Mouse (Mus musculus): ENCODE results near the gene Cabp7. TPM values are rescaled to one million over a fixed set of nuclear protein-coding genes. Genes with fewer than 3 reads are reported as not detected.
A peak's percentile ranks its signal among the peaks of the same experiment; 100 is the strongest.

Gene Cabp7
- polyA plus RNA-seq, 1 experiment from 2014 or later, result 0.87 TPM

DNA sequence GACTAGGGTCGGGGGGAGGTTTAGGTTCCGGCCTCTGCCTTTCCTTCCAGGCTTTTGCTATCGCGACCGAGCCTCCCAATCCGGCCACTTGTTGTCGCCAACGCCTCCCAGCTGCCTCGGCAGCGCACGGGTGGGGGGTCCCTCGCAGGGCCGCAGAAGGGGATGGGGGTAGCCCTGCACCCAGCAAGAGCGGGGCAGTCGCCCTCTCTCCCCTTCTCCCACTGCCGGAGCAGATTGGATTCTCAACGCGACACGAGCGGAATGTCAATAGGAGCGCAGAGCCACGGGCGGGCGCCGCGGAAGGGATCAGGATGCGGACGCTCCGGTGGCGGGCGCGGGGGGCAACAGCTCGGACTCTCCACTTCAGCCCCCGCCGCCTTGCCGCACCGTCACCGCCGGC lies 609 bp downstream of the Cabp7 start:
- no peak for ATAC-seq
- Histone ChIP-seq H3K4me3 (peak overlapping the region; percentile 58), H3K4me2 (peak overlapping the region; percentile 97), H3K27me3 (peaks cover 89% of the 10 kb centered on the region), H3K27ac (no peak overlapping the region), H3K9me3 (replicated peaks) (no peaks in the 10 kb centered on the region), H3K36me3 (ENCODE audit: poor library complexity, severe bottlenecking) (no peaks in the 10 kb centered on the region), H3K9ac (peak overlapping the region; percentile 68), H3K4me1 (peaks cover 24% of the 10 kb centered on the region)
- under 1% methylated on average over 23 of the region's 39 CpGs for WGBS

DNA sequence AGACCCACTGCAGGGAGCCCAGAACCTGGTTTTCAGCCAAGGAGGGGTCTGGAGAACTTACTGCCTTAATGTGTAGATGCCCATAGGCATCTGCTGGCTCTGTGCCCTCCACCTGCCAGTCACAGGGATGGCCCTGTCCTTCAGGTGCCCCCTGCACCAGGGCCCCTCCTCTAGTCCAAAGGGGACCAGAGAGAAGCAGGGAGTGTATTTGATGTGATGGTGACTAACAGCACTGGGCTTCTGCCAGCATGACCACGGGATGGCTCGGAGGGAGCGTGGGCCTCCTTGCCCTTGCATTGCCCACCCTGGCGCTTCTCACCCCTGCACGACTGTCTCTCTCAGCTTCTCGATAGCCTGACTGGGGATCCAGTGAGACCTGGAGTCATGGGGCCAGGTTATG lies 1.9 kb downstream of the Cabp7 start:
- Histone ChIP-seq H3K27ac (no peak overlapping the region), H3K9ac (no peak overlapping the region), H3K4me1 (peaks cover 21% of the 10 kb centered on the region), H3K9me3 (replicated peaks) (no peaks in the 10 kb centered on the region), H3K4me3 (no peak overlapping the region), H3K36me3 (ENCODE audit: poor library complexity, severe bottlenecking) (no peaks in the 10 kb centered on the region), H3K27me3 (peaks cover 76% of the 10 kb centered on the region), H3K4me2 (peak overlapping the region; percentile 97)
- ATAC-seq, result no peak
- WGBS, result 61% methylated on average over 6 of the region's 6 CpGs

DNA sequence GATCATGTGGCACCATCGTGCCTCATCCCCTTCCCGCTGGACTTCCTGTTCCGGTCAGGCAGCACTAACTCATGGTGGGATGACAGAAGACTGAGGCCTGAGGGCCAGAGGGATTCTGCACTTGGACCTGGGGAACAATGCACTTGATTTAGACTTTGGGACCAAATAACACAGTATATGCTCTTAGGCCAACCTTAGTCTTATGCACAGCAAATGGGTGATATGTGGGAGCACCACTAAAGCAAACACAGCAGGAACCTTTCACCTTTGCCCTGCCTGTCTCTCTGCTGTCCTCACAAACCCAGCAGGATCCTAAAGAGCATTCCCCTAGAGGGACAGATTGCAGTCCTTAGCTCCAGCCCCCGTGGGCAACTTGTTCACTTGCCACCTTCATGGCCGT lies 5.8 kb downstream of the Cabp7 start:
- no peaks in the 10 kb centered on the region for H3K9me3 ChIP-seq (replicated peaks)
- H3K4me2 ChIP-seq, result no peak overlapping the region
- H3K27ac ChIP-seq, result no peak overlapping the region
- no peak overlapping the region for H3K4me3 ChIP-seq
- no peak for ATAC-seq
- 72% methylated on average over 5 of the region's 5 CpGs for WGBS
- no peak overlapping the region for H3K9ac ChIP-seq
- H3K27me3 ChIP-seq, result peaks cover 37% of the 10 kb centered on the region
- no peaks in the 10 kb centered on the region for H3K36me3 ChIP-seq (ENCODE audit: poor library complexity, severe bottlenecking)
- peaks cover 12% of the 10 kb centered on the region for H3K4me1 ChIP-seq

DNA sequence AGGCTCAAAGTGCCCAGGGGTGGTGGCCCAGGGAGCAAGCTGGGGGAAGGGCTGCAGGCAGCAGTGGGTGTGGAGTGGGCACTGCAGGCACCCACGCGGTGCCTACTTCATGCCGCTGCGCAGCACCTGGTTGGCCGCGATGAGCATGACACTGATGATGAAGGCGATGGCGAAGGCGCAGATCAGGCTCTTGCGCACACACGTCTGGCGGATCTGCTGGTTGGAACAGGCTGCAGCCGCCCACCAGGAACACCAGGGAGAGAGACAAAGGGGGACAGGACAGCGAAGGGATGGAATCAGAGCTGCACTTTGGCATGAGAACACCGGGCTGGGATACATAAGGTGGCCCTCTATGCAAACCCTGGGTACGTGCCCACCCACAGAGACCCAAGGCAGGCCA lies 7.9 kb downstream of the Cabp7 start:
- Histone ChIP-seq H3K4me3 (no peak overlapping the region), H3K9ac (no peak overlapping the region), H3K4me1 (peaks cover 14% of the 10 kb centered on the region; the same call in 1 of the 2 replicates), H3K27me3 (peaks cover 17% of the 10 kb centered on the region), H3K36me3 (ENCODE audit: poor library complexity, severe bottlenecking) (no peaks in the 10 kb centered on the region), H3K4me2 (no peak overlapping the region), H3K27ac (no peak overlapping the region), H3K9me3 (replicated peaks) (no peaks in the 10 kb centered on the region)
- 93% methylated on average over 16 of the region's 16 CpGs for WGBS
- ATAC-seq, result no peak

DNA sequence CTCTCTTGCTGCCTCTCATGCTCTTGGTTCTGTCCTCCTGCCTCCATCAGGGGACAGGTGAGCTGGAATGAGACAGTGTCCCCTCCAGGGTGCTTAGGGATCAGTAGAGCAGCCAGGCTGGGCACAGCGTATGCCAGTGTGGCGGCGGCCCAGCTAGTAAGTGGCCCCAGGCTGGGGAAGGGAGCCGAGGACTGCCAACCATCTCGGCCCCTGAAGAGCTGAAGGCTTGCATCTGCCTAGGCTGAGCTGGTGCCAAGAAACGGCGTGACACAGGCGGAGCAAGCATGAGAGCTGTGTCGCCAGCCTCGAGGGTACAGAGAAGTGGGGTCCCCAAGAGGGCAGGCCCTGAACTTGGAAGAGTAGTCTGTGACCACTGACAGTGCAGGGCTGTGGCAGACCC lies 8.9 kb downstream of the Cabp7 start:
- Histone ChIP-seq H3K4me3 (no peak overlapping the region), H3K4me1 (peaks cover 14% of the 10 kb centered on the region; the same call in 1 of the 2 replicates), H3K27ac (no peak overlapping the region), H3K36me3 (ENCODE audit: poor library complexity, severe bottlenecking) (no peaks in the 10 kb centered on the region), H3K9ac (0 out of 2 replicates have a peak overlapping the region, but pooled peaks have one; percentile 4), H3K4me2 (no peak overlapping the region), H3K9me3 (replicated peaks) (no peaks in the 10 kb centered on the region), H3K27me3 (peaks cover 6% of the 10 kb centered on the region; the same call in 1 of the 2 replicates)
- 0 out of 2 replicates have a peak, but pooled peaks have one; percentile 34 for ATAC-seq
- 63% methylated on average over 10 of the region's 10 CpGs for WGBS

DNA sequence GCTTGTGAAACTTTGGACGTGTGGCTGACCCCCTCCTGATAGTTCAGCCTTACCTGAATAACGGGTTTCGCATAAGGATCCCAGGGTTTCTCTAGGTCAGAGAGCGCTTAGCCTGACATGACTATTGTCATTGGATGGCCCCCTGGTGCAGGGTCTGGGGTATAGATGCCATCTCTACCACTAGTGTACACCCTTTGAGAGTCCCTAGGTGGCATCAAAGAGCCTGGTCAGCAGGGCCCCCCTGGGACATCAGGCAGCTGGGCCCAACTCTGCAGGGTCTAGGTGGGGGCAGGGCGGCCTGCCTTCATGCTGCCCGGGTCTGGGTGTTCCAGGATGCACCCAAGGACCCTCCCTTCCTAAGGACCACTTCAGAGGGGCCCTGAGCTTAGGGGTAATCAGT lies 10.2 kb downstream of the Cabp7 start:
- H3K4me3 ChIP-seq, result no peak overlapping the region
- no peaks in the 10 kb centered on the region for H3K9me3 ChIP-seq (replicated peaks)
- no peaks in the 10 kb centered on the region; the same call in 1 of the 2 replicates for H3K36me3 ChIP-seq (ENCODE audit: poor library complexity, severe bottlenecking)
- 47% methylated on average over 6 of the region's 6 CpGs for WGBS
- H3K9ac ChIP-seq, result no peak overlapping the region
- H3K4me1 ChIP-seq, result peaks cover 14% of the 10 kb centered on the region; the same call in 1 of the 2 replicates
- H3K27me3 ChIP-seq, result no peaks in the 10 kb centered on the region
- no peak for ATAC-seq
- H3K27ac ChIP-seq, result no peak overlapping the region
- H3K4me2 ChIP-seq, result no peak overlapping the region

DNA sequence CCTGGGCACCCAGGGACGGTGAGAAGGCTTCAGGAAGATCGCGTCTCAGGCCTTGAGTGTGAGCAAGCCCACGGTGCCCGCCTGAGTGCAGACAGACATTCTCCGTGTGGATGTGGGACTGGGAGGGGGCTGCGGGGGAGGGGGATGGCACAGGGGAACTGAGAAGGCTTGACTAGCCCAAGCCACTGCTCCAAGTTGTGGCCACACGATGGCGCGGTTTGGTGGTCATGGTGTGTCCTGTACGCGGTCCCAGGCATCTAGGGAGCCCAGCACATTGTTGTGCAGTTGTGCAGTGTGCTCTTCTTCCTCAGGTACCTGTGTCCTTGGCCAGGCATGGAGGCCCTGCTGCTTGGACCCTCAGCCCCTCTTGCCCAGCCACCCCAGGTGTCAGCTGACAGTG lies 12.4 kb downstream of the Cabp7 start:
- peak; percentile 50; the same call in 1 of the 2 replicates for ATAC-seq
- Histone ChIP-seq H3K4me2 (no peak overlapping the region), H3K9me3 (replicated peaks) (no peaks in the 10 kb centered on the region), H3K4me1 (peaks cover 19% of the 10 kb centered on the region), H3K9ac (no peak overlapping the region), H3K36me3 (ENCODE audit: poor library complexity, severe bottlenecking) (no peaks in the 10 kb centered on the region; the same call in 1 of the 2 replicates), H3K27me3 (no peaks in the 10 kb centered on the region), H3K4me3 (no peak overlapping the region), H3K27ac (no peak overlapping the region)
- 23% methylated on average over 12 of the region's 12 CpGs for WGBS

DNA sequence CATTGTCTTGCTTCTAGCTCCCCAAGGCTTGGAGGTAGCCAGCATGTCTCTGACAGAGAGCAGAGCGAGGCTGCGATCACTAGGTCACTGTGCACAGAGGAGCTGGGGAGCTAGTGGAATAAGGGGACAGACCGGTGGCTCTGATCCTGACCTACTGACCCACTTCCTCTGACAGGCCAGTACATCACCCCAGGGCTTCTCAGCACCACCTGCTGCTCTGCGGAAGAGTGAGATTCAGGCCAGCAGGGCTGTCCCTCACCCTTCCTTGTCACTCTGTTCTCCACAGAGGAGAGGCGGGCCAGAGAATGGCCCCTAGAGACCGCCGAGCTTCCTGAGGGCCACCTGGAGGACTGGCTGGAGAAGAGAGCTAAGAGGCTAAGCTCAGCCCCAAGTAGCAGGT lies 14.8 kb downstream of the Cabp7 start:
- no peak for ATAC-seq
- H3K36me3 ChIP-seq (ENCODE audit: poor library complexity, severe bottlenecking), result peaks cover 8% of the 10 kb centered on the region; the same call in 1 of the 2 replicates
- H3K27me3 ChIP-seq, result no peaks in the 10 kb centered on the region
- no peaks in the 10 kb centered on the region for H3K9me3 ChIP-seq (replicated peaks)
- H3K4me3 ChIP-seq, result no peak overlapping the region
- peaks cover 11% of the 10 kb centered on the region for H3K4me1 ChIP-seq
- no peak overlapping the region for H3K27ac ChIP-seq
- H3K4me2 ChIP-seq, result no peak overlapping the region
- WGBS, result 79% methylated on average over 7 of the region's 7 CpGs
- H3K9ac ChIP-seq, result no peak overlapping the region

DNA sequence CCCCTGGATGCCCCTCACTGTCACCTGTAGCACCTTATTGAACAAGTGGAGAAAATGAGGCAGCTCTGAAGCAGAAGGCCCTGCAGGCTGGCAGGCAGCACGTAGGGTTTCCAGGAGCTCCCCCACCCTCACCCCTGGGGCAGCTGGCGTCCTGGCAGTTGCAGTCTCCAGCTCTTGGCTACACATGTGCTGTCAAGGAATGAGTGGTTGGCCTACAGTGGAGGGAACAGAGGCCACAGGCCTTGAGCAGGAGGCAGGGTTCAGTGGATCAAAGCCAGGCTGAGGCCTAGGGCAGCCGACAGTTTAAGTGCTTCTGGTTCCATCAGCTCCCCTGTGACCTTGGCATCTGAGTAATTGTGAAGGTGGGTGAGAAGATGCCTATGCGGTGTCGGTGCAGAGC lies 15.7 kb downstream of the Cabp7 start:
- WGBS, result 91% methylated on average over 5 of the region's 5 CpGs
- Histone ChIP-seq H3K4me3 (no peak overlapping the region), H3K4me2 (no peak overlapping the region), H3K4me1 (peaks cover 11% of the 10 kb centered on the region), H3K9ac (no peak overlapping the region), H3K27ac (no peak overlapping the region), H3K27me3 (no peaks in the 10 kb centered on the region), H3K36me3 (ENCODE audit: poor library complexity, severe bottlenecking) (peaks cover 16% of the 10 kb centered on the region), H3K9me3 (replicated peaks) (no peaks in the 10 kb centered on the region)
- ATAC-seq, result no peak

DNA sequence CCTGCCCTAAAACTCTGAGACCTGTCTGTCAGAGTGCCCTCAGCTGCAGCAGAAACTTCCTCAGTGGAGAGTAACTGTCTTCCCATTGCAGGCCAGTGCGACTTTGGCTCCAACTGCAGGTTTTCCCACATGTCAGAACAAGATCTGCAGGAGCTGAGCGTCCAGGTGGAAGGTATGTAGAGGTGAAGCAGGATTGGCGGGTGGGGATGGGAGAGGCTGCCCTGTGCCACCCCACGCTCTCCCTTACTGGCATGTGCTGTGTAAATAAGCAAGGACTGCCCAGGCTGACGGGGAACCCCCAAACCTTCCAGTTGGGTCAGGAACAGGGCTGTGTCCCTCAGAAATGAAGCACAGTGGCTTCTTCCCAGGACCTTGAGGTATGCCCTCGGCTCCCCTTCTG lies 16.5 kb downstream of the Cabp7 start:
- Histone ChIP-seq H3K4me2 (no peak overlapping the region), H3K9ac (no peak overlapping the region), H3K36me3 (ENCODE audit: poor library complexity, severe bottlenecking) (peaks cover 24% of the 10 kb centered on the region), H3K9me3 (replicated peaks) (no peaks in the 10 kb centered on the region), H3K27ac (no peak overlapping the region), H3K27me3 (no peaks in the 10 kb centered on the region), H3K4me3 (no peak overlapping the region), H3K4me1 (peaks cover 6% of the 10 kb centered on the region)
- WGBS, result 91% methylated on average over 6 of the region's 6 CpGs
- no peak for ATAC-seq

DNA sequence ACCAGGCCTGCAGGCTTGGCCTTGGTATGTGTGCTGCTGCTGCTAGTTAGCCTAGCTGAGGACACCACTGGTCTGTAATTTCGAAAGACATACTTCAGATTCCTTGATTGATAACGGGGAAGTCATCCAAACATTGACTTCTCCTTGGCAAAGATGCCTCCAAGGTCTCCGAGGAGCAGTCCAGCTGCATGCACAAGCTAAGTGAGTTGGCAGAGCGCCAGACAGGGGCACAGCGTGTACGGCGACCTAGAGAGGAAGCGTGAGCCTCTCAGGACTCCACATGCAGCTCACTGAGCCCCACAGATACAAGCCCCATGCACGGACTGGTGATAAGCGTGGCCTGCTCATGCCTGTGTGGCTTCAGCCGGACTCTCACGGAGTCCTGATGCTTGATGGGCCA lies 17.0 kb downstream of the Cabp7 start:
- Histone ChIP-seq H3K4me3 (no peak overlapping the region), H3K27ac (no peak overlapping the region), H3K9ac (no peak overlapping the region), H3K9me3 (replicated peaks) (no peaks in the 10 kb centered on the region), H3K4me1 (peaks cover 5% of the 10 kb centered on the region; the same call in 1 of the 2 replicates), H3K27me3 (no peaks in the 10 kb centered on the region), H3K4me2 (no peak overlapping the region), H3K36me3 (ENCODE audit: poor library complexity, severe bottlenecking) (peaks cover 29% of the 10 kb centered on the region)
- WGBS, result 66% methylated on average over 12 of the region's 12 CpGs
- ATAC-seq, result no peak

DNA sequence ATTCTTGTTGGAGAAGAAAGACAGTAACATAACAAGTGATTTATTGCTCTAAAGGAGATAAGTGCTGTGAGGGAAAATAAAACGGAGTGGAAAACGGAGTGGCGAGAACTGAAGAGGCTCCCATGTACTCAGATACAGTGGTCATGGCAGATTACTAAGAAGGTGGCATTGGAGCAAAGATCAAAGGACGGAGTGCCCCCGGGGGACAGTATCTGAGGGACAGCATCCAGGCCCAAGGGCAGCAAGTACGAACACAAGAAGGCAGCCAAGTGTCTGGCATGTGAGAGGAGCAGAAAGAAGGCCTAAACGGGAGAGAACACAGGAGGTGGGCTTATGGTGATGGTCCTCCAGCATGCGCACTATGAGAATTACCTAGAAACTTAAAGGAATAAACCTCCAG lies 24.9 kb downstream of the Cabp7 start:
- no peak for ATAC-seq
- no peaks in the 10 kb centered on the region for H3K9me3 ChIP-seq (replicated peaks)
- H3K4me3 ChIP-seq, result no peak overlapping the region
- no peak overlapping the region for H3K4me2 ChIP-seq
- H3K9ac ChIP-seq, result no peak overlapping the region
- H3K27me3 ChIP-seq, result no peaks in the 10 kb centered on the region
- H3K36me3 ChIP-seq (ENCODE audit: poor library complexity, severe bottlenecking), result peaks cover 45% of the 10 kb centered on the region
- H3K4me1 ChIP-seq, result peaks cover 13% of the 10 kb centered on the region
- WGBS, result 79% methylated on average over 8 of the region's 8 CpGs
- H3K27ac ChIP-seq, result no peak overlapping the region

DNA sequence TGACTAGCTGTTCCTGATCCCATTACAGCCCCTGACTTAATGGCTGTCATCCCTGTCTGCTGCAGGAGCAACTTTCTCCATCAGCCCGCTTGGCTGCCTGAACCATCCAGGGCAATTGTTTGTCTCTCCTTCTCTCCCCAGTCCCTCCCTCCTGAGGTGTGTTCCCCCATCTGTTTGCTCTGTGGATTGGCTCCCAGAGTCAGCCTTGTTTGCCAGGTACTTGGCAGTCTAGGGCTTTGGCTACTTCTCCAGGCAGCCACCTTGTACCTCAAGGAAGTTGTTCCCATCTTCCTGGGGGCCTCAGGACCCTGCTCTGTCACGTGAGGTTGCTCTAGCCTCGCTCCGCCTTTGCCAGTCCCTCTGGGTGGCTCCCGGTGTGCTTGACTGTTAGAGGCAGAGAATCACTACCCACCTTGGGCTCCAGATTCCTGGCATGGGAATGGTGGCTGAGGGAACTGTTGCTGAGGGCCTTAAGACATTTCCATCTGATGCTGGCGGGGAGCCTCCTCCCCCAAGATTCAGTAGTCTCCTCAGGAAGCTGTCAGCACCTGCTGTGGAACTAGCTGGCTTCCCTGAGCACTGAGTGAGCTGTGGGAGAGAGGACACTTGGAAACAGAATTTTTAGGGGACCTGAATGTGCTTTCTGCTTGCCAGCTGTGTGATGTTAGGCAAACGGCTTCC lies 25.5 kb downstream of the Cabp7 start:
- Histone ChIP-seq H3K36me3 (ENCODE audit: poor library complexity, severe bottlenecking) (peaks cover 38% of the 10 kb centered on the region), H3K4me3 (no peak overlapping the region), H3K4me1 (peaks cover 17% of the 10 kb centered on the region), H3K27me3 (no peaks in the 10 kb centered on the region), H3K27ac (no peak overlapping the region), H3K9ac (no peak overlapping the region; the same call in 1 of the 2 replicates), H3K4me2 (no peak overlapping the region), H3K9me3 (replicated peaks) (no peaks in the 10 kb centered on the region)
- ATAC-seq, result no peak
- 50% methylated on average over 7 of the region's 7 CpGs for WGBS

Data from forebrain, embryonic 13.5 days (tissue).